Mouse (Mus musculus) intestine, embryonic 16.5 days (tissue): ENCODE results near the gene Zdhhc23. TPM values are rescaled to one million over a fixed set of nuclear protein-coding genes. Genes with fewer than 3 reads are reported as not detected.

Experiments used
- ATAC-seq: fragments of 200-750 bp; cut with Nextera tagmentation; 2 replicates; pipeline ENCODE4 v1.8.0; 2017; ENCODE audit warnings: moderate TSS enrichment, moderate library complexity
- H3K27ac ChIP-seq: fragments of 300-500 bp; sonication (generic); 2 replicates; pipeline ENCODE4 v1.5.1; 2014; ENCODE audit warnings: mild to moderate bottlenecking, low read length
- H3K27me3 ChIP-seq: fragments of 300-500 bp; sonication (generic); replicated peaks from 2 replicates; pipeline ENCODE4 v1.6.1; 2014; ENCODE audit warnings: low read length, control low read depth, mixed read lengths; ENCODE audit not compliant: control insufficient read depth, insufficient read depth
- H3K36me3 ChIP-seq: fragments of 300-500 bp; sonication (generic); 2 replicates; pipeline ENCODE4 v1.6.1; 2014; ENCODE audit warnings: low read length, control low read depth; ENCODE audit not compliant: control insufficient read depth, insufficient read depth
- H3K4me1 ChIP-seq: fragments of 300-500 bp; sonication (generic); 2 replicates; pipeline ENCODE4 v1.6.1; 2014; ENCODE audit warnings: low read length, control low read depth, mixed read lengths; ENCODE audit not compliant: control insufficient read depth, insufficient read depth
- H3K4me2 ChIP-seq: fragments of 300-500 bp; sonication (generic); 2 replicates; pipeline ENCODE4 v1.6.1; 2014; ENCODE audit warnings: low read depth, low read length, control low read depth
- H3K4me3 ChIP-seq: fragments of 300-500 bp; sonication (generic); 2 replicates; pipeline ENCODE4 v1.5.1; 2014; ENCODE audit warnings: mild to moderate bottlenecking, low read length
- H3K9ac ChIP-seq: fragments of 300-500 bp; sonication (generic); 2 replicates; pipeline ENCODE4 v1.6.1; 2014; ENCODE audit warnings: low read depth, low read length
- H3K9me3 ChIP-seq: fragments of 300-500 bp; sonication (generic); 2 replicates; pipeline ENCODE4 v1.6.1; 2016; ENCODE audit warnings: low read length, control low read depth; ENCODE audit not compliant: control insufficient read depth
- WGBS: fragments of 180-500 bp; shearing (Covaris S2); extraction: QIAGEN DNeasy Blood & Tissue Kit; methylation state at CpG from one replicate; pipeline ENCODE4 v1.1.7; 2014; 5-methylcytosine and 5-hydroxymethylcytosine counted together
- microRNA-seq: library from miRNA; unstranded; fragments of <30 nt; microRNA quantifications from one replicate; pipeline ENCODE4, GENCODE M21; 2016
- polyA plus RNA-seq: library from polyadenylated mRNA; unstranded; fragments of >200 nt; fragmentation: Nextera tagmentation; extraction: Ambion mirVana; gene quantifications from 2 replicates; pipeline ENCODE4 v1.2.1, GENCODE M21; 2015

The Zdhhc23 gene
- polyA plus RNA-seq, 1 experiment from 2014 or later, result 1.9 TPM

- no peaks in the 10 kb centered on the region for H3K9me3 ChIP-seq
- ATAC-seq, result no peak
- no peak within 1 kb of the TSS for H3K9ac ChIP-seq
- no peak within 1 kb of the TSS for H3K4me3 ChIP-seq
- H3K36me3 ChIP-seq, result no peaks in the 10 kb centered on the region
- no peaks in the 10 kb centered on the region for H3K4me1 ChIP-seq
- WGBS, result 83% methylated on average over 6 of the region's 6 CpGs
- no peak within 1 kb of the TSS for H3K4me2 ChIP-seq
- H3K27ac ChIP-seq, result no peak within 1 kb of the TSS
- H3K27me3 ChIP-seq, result no peaks in the 10 kb centered on the region
Measured at GRCm38 (mm10) chr16:43926341-43926859, 53.2 kb downstream of the Zdhhc23 start, which contains the start of gene Qtrt2. Qtrt2 (minus strand) TSS chr16:43926809.

DNA sequence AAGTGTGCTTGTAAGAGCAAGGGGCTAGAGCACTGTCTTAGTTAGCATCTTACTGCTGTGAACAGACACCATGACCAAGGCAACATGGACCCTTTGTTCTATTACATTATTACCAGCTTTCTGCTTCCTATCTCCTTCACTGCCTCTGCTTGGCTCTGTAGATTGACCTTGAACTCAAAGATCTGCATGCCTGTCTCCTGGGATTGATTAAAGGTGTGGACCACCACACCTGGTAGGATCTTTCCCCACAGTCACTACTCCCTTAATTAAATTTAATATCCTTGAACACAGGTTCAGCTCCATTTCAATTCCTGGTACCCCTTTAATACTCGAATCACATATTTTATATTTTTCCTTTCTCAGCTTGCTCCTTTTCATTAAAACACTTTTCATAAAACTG, 53.7 kb downstream of the Zdhhc23 start:
- Histone ChIP-seq H3K4me3 (no peak overlapping the region), H3K9ac (no peak overlapping the region), H3K27me3 (no peaks in the 10 kb centered on the region), H3K9me3 (no peaks in the 10 kb centered on the region), H3K4me1 (no peaks in the 10 kb centered on the region), H3K27ac (no peak overlapping the region), H3K4me2 (no peak overlapping the region), H3K36me3 (no peaks in the 10 kb centered on the region)
- no peak for ATAC-seq
- 88% methylated on average over 1 of the region's 1 CpGs for WGBS

- no peaks in the 10 kb centered on the region for H3K27me3 ChIP-seq
- no peaks in the 10 kb centered on the region for H3K9me3 ChIP-seq
- no peaks in the 10 kb centered on the region for H3K4me1 ChIP-seq
- H3K36me3 ChIP-seq, result no peaks in the 10 kb centered on the region
- ATAC-seq, result no peak
- no peak overlapping the region for H3K4me3 ChIP-seq
- no peak overlapping the region for H3K27ac ChIP-seq
- 43% methylated on average over 6 of the region's 6 CpGs for WGBS
- H3K4me2 ChIP-seq, result no peak overlapping the region
- no peak overlapping the region for H3K9ac ChIP-seq
Measured at GRCm38 (mm10) chr16:43925001-43925558, 54.5 kb downstream of the Zdhhc23 start.

DNA sequence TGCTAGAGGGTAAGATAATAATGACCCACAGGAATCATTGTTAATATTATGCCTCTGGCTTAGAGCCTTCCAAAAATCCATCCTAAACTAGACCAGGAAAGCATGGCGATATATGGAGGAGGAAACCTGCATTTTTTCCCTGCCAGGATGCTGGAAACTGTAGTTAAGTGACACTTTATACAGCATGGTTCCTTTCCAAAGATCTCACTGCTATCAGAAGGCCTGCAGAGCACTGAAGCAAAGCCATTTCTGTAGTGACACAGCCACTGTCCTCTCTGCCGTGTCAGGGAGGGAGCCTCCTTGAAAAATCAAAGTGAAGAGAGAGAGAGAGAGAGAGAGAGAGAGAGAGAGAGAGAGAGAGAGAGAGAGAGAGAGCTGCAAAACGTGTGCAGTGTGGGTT, 57.0 kb downstream of the Zdhhc23 start:
- H3K36me3 ChIP-seq, result no peaks in the 10 kb centered on the region
- H3K27ac ChIP-seq, result no peak overlapping the region
- no peak overlapping the region for H3K9ac ChIP-seq
- H3K27me3 ChIP-seq, result no peaks in the 10 kb centered on the region
- ATAC-seq, result no peak
- H3K9me3 ChIP-seq, result no peaks in the 10 kb centered on the region
- 63% methylated on average over 3 of the region's 3 CpGs for WGBS
- no peaks in the 10 kb centered on the region for H3K4me1 ChIP-seq
- no peak overlapping the region for H3K4me2 ChIP-seq
- H3K4me3 ChIP-seq, result no peak overlapping the region

DNA sequence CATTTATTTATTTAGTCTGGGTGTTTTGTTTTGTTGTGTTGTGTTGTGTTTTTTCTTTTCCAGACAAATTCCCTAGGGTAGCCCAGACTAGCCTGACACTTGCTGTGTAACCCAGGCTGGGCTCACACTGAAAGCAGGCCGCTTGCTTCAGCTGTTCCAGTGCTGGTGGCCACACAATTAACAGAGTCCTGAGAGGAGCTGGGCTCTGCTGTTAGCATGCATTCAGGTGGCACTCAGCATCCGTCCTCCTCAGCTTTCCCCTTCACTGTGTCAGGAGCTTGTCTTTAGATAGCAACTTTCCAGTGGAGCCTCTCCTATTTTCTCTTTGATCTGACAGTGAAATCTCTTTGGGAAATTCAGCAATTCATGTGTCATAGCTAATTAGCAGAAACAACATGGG, 57.6 kb downstream of the Zdhhc23 start:
- ATAC-seq, result no peak
- H3K36me3 ChIP-seq, result no peaks in the 10 kb centered on the region
- 80% methylated on average over 2 of the region's 2 CpGs for WGBS

DNA sequence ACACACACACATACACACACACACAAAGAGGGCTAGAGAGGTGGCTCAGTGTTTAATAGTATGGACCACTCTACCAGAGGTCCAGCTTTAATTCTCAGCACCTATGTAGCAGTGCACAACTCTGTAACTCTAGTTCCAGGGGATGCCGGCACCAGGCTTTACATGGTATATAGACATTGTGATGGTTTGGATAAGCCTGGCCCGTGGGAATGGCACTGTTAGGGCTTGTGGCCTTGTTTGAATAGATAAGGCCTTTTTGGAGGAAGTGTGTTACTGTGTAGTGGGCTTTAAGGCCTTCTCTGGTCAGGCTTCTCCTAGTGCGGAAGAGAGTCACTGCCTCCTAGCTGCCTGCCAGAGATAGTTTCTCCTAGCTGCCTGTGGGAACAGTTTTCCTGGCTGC, 60.7 kb downstream of the Zdhhc23 start:
- 76% methylated on average over 3 of the region's 3 CpGs for WGBS
- H3K27ac ChIP-seq, result no peak overlapping the region
- no peaks in the 10 kb centered on the region for H3K9me3 ChIP-seq
- H3K36me3 ChIP-seq, result no peaks in the 10 kb centered on the region
- no peak for ATAC-seq
- H3K4me2 ChIP-seq, result no peak overlapping the region
- H3K4me1 ChIP-seq, result no peaks in the 10 kb centered on the region
- no peak overlapping the region for H3K9ac ChIP-seq
- no peaks in the 10 kb centered on the region for H3K27me3 ChIP-seq
- H3K4me3 ChIP-seq, result no peak overlapping the region

More for the DNA sequence above, 57.6 kb downstream of the Zdhhc23 start:
- Histone ChIP-seq H3K9me3 (no peaks in the 10 kb centered on the region), H3K4me2 (no peak overlapping the region), H3K27ac (no peak overlapping the region), H3K27me3 (no peaks in the 10 kb centered on the region), H3K4me3 (no peak overlapping the region), H3K9ac (no peak overlapping the region), H3K4me1 (no peaks in the 10 kb centered on the region)

Small RNAs within 50 kb of the gene (microRNA-seq; reads per million reads assigned to microRNA genes)
- not detected for gene Mir3470b

Other genes starting within 250 kb of the Zdhhc23 start
- not detected in 2 replicates for gene Drd3, start 225.8 kb downstream of the Zdhhc23 start, polyA plus RNA-seq
- 9.9 and 11.7 TPM in 2 replicates for gene Ccdc191, start 90.0 kb downstream of the Zdhhc23 start, polyA plus RNA-seq
- gene Qtrt2, start 53.0 kb downstream of the Zdhhc23 start, polyA plus RNA-seq, result 15.5 and 17.9 TPM in 2 replicates
- 7.8 and 8.8 TPM in 2 replicates for gene Gramd1c, start 83.6 kb upstream of the Zdhhc23 start, polyA plus RNA-seq
- 73.0 and 85.2 TPM in 2 replicates for gene Atp6v1a, start 159.9 kb upstream of the Zdhhc23 start, polyA plus RNA-seq
- gene Naa50, start 160.0 kb upstream of the Zdhhc23 start, polyA plus RNA-seq, result 76.3 and 82.6 TPM in 2 replicates
- gene Usf3, start 193.5 kb upstream of the Zdhhc23 start, polyA plus RNA-seq, result 2.0 and 2.3 TPM in 2 replicates